Mouse (Mus musculus) embryonic fibroblast, embryonic 13.5 days (primary cell): ENCODE results near the gene Gphn.

Source experiments
- CTCF ChIP-seq: IDR thresholded peaks from 2 replicates; pipeline ENCODE4 v1.5.1; 2011; ENCODE audit warnings: mild to moderate bottlenecking, control low read depth, low read length, moderate library complexity, borderline replicate concordance; ENCODE audit not compliant: insufficient read depth
- POLR2A ChIP-seq: IDR thresholded peaks from 2 replicates; pipeline ENCODE4 v1.6.1; 2011; ENCODE audit warnings: low read depth, mild to moderate bottlenecking, control low read depth, low read length, moderate library complexity

DNA sequence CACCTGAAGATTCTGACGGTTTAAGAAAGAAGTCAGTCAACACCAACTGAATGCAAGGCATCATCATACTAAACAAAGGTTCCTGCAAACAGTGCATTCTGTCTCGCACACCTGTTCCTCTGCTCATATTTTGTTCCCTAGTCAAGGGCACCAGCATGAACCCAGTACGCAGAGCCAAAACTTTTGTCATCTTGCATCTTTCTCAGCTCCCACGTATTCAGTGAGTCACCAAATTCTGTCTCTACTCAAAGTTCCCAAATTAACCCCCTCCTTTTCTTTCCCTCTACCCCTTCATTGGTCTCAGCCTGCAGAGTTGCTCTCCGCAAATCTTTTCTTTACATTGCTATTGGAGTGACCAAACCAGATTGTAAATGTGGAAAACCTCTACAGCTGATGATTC lies 462.7 kb downstream of the Gphn start:
- TF ChIP-seq POLR2A (no peak), CTCF (no peak)
